ENCODE assay signal across 8 mouse cellular contexts in genomic region chr17:23192453-23193379, GRCm38 (mm10). TPM values are rescaled to one million over a fixed set of nuclear protein-coding genes. Genes with fewer than 3 reads are reported as not detected.
DNase-seq lines count a peak whose midpoint lies in the region; ATAC-seq lines count a peak whose summit lies in the region.

Gene Zfp40, minus strand, starts transcription at chr17:23193252.

- peak within 1 kb of the TSS; percentile 87 for H3K4me3 ChIP-seq in hindbrain, embryonic 15.5 days

- H3K9me3 ChIP-seq in hindbrain, embryonic 15.5 days: no peaks in the 10 kb centered on the region

- peak within 1 kb of the TSS; percentile 74 for H3K9ac ChIP-seq in hindbrain, embryonic 15.5 days

- H3K27ac ChIP-seq in hindbrain, embryonic 15.5 days (replicated peaks): peak within 1 kb of the TSS; percentile 89

- peak; percentile 100 for ATAC-seq in hindbrain, embryonic 15.5 days (ENCODE audit: low FRiP score, low read depth)

- H3K36me3 ChIP-seq in hindbrain, embryonic 15.5 days: peaks cover 14% of the 10 kb centered on the region

- 3% methylated on average over 27 of the region's 27 CpGs for WGBS in hindbrain, embryonic 15.5 days

- H3K27me3 ChIP-seq in hindbrain, embryonic 15.5 days: peaks cover 4% of the 10 kb centered on the region; the same call in 1 of the 2 replicates

- DNase-seq in T-cell, adult 2 months (ENCODE audit: low spot score): peak; percentile 81
- DNase-seq in cerebellum, postnatal 36 days: peak; percentile 91 to 92
- peak; percentile 86 to 92 for DNase-seq in frontal cortex, postnatal 36 days (ENCODE audit: low spot score in 2 of 2)
- DNase-seq in left cerebral cortex, adult 11 months (ENCODE audit: low spot score): peak; percentile 77
- peak; percentile 93 to 95 for DNase-seq in lung, postnatal 4 days
- DNase-seq in retina, postnatal 7 days (ENCODE audit: low read depth, low spot score): peak; percentile 86
- peak; percentile 69 for DNase-seq in urinary bladder, adult 2 months (ENCODE audit: low spot score)

- H3K4me2 ChIP-seq in hindbrain, embryonic 15.5 days: peak within 1 kb of the TSS; percentile 83

- peaks cover 19% of the 10 kb centered on the region for H3K4me1 ChIP-seq in hindbrain, embryonic 15.5 days (replicated peaks)

RNA-seq across cellular contexts. Expression of gene Zfp40, which starts in this region (rescaled TPM):
- 25.5 and 27.4 TPM in 2 replicates for polyA plus RNA-seq in hindbrain, embryonic 15.5 days (2015; fragmentation: Nextera tagmentation; extraction: Ambion mirVana)
- polyA plus RNA-seq in urinary bladder, adult 2 months (2012; rRNA removed): 5.3 and 5.4 TPM in 2 replicates

Comparison
In these comparisons a context has a peak if more than half of its experiments do, and no peak if none do; other contexts are left out.
1. Peak in every context shown above with its lines: DNase-seq, ATAC-seq, H3K4me3 ChIP-seq and H3K27ac ChIP-seq.